Mouse (Mus musculus): ENCODE results near the gene Trim38.

GRCm38 (mm10) chr13:23778339-23778738 is 8.6 kb downstream of the Trim38 start:
- TF ChIP-seq CTCF (IDR thresholded peaks at IDR 0.05; ENCODE audit: borderline replicate concordance, control insufficient read depth, extremely low read depth, insufficient read depth, low read length, poor library complexity) (no peak), POLR2A (IDR thresholded peaks at IDR 0.05; ENCODE audit: control insufficient read depth, extremely low read depth, insufficient read depth, low read length, poor library complexity) (no peak)

All from thymus, adult 2 months (tissue).